Comparison of ENCODE assay signal across 9 mouse cellular contexts in the genomic region with DNA sequence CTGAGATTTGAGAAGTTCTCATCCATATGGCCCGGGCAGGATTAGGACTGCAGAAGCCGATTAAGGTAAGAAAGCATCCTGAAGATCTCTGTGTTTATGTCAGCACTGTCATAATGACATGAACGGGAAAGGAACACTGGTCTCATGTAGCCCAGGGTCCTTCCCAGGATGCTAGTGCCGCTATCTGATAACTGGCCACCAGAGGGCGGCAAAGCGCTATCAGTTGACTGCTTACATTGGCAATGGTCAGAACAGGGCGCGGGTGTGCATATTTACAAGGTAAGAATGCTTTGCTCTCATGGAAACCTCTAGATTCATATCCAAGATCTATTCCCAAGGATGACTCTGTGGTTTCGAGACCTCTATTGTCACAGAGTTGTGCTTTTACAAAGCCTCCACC. TPM values are rescaled to one million over a fixed set of nuclear protein-coding genes. Genes with fewer than 3 reads are reported as not detected.
DNase-seq lines count a peak whose midpoint lies in the region; ATAC-seq and TF ChIP-seq lines count a peak whose summit lies in the region.
"Had no signal": no experiment of that assay in that cellular context is flagged by ENCODE, and none has a peak within 500 bp of the region (broad histone marks: within the 10 kb centered on the region; RNA-seq: fewer than 3 reads in every experiment).

No protein-coding gene starts in this region.

- H3K27me3 ChIP-seq in cerebellum, adult 2 months (ENCODE audit: control insufficient read depth, insufficient read depth, low read length): no peaks in the 10 kb centered on the region
- H3K27me3 ChIP-seq in hindbrain, embryonic 14.5 days (ENCODE audit: control insufficient read depth, insufficient read depth, low read length): no peaks in the 10 kb centered on the region
- H3K27me3 ChIP-seq: liver, embryonic 13.5 days had no signal

- H3K4me3 ChIP-seq in cerebellum, adult 2 months (replicated peaks; ENCODE audit: insufficient read depth, low read depth, low read length): no peak overlapping the region
- H3K4me3 ChIP-seq in hindbrain, embryonic 14.5 days (replicated peaks; ENCODE audit: low read length): no peak overlapping the region
- H3K4me3 ChIP-seq: liver, embryonic 13.5 days had no signal

- no peaks in the 10 kb centered on the region for H3K36me3 ChIP-seq in hindbrain, embryonic 14.5 days (replicated peaks; ENCODE audit: control insufficient read depth, insufficient read depth)
- H3K36me3 ChIP-seq: liver, embryonic 13.5 days had no signal

- H3K4me2 ChIP-seq in hindbrain, embryonic 14.5 days (replicated peaks): no peak overlapping the region
- H3K4me2 ChIP-seq: liver, embryonic 13.5 days had no signal

- no peak overlapping the region for H3K9ac ChIP-seq in hindbrain, embryonic 14.5 days
- H3K9ac ChIP-seq: liver, embryonic 13.5 days had no signal

- no peaks in the 10 kb centered on the region for H3K4me1 ChIP-seq in cerebellum, adult 2 months (ENCODE audit: control insufficient read depth, insufficient read depth, low read length)
- no peaks in the 10 kb centered on the region for H3K4me1 ChIP-seq in hindbrain, embryonic 14.5 days (replicated peaks; ENCODE audit: control insufficient read depth, insufficient read depth, low read length)
- H3K4me1 ChIP-seq: liver, embryonic 13.5 days had no signal

- 5% methylated on average over 9 of the region's 9 CpGs for WGBS in cerebellum, adult 2 months
- 11% methylated on average over 9 of the region's 9 CpGs for WGBS in hindbrain, embryonic 14.5 days

- peak; percentile 80; the same call in 1 of the 2 replicates for ATAC-seq in hindbrain, embryonic 14.5 days (ENCODE audit: low FRiP score)
- peak; percentile 91 for ATAC-seq in megakaryocyte progenitor cell, adult 5-6 weeks (replicated peaks; ENCODE audit: poor library complexity)

- no peaks in the 10 kb centered on the region for H3K9me3 ChIP-seq in hindbrain, embryonic 14.5 days (ENCODE audit: control insufficient read depth, low read length)
- H3K9me3 ChIP-seq: liver, embryonic 13.5 days had no signal

- no peak overlapping the region for H3K27ac ChIP-seq in cerebellum, adult 2 months (ENCODE audit: insufficient read depth, low read length)
- H3K27ac ChIP-seq in hindbrain, embryonic 14.5 days: no peak overlapping the region
- H3K27ac ChIP-seq: liver, embryonic 13.5 days had no signal

- TF ChIP-seq POLR2A in cerebellum, adult 2 months (IDR thresholded peaks at IDR 0.05; ENCODE audit: borderline replicate concordance, insufficient read depth, low read length): no peak

- TF ChIP-seq CTCF in cerebellum, adult 2 months (IDR thresholded peaks at IDR 0.05; ENCODE audit: borderline replicate concordance, insufficient read depth, low read depth, low read length): peak; percentile 93

- peak; percentile 76 for DNase-seq in NIH3T3 (ENCODE audit: low read depth)
- DNase-seq in cerebellum, adult 2 months: peak; percentile 57 to 77
- peak; percentile 53 to 96 for DNase-seq in frontal cortex, adult 2 months (ENCODE audit: extremely low spot score in 1 of 2, low spot score in 1 of 2)
- peak; percentile 96 for DNase-seq in hindbrain, embryonic 14.5 days (ENCODE audit: low spot score)
- DNase-seq in layer of hippocampus, postnatal 36 days: peak; percentile 74 to 82
- DNase-seq in right cerebral cortex, postnatal 10 days (ENCODE audit: low spot score in 2 of 2): peak; percentile 87 to 93
- DNase-seq in yolk sac, embryonic 10.5 days (ENCODE audit: low spot score): peak; percentile 52
- DNase-seq: liver, embryonic 13.5 days had no signal

RNA-seq across cellular contexts. Expression of a gene that starts 36.6 kb away (rescaled TPM):
- polyA plus RNA-seq in cerebellum, adult 2 months (2012; rRNA removed): not detected in 2 replicates
- polyA plus RNA-seq in frontal cortex, adult 2 months (2012; rRNA removed): 0.04 TPM in 2 replicates
- not detected in 2 replicates for polyA plus RNA-seq in hindbrain, embryonic 14.5 days (2014; fragmentation: Nextera tagmentation; extraction: Ambion mirVana)
- total RNA-seq in layer of hippocampus, postnatal 36 days (2021): not detected
- not detected in 2 replicates for total RNA-seq in megakaryocyte progenitor cell, adult 5-6 weeks (2015)
- not detected in 2 replicates for total RNA-seq in megakaryocyte progenitor cell, adult 5-6 weeks (2017)
- polyA plus RNA-seq: liver, embryonic 13.5 days had no signal

RNA-seq across cellular contexts. Expression of a gene that starts 51.6 kb away (rescaled TPM):
- 2.0 and 3.0 TPM in 2 replicates for polyA plus RNA-seq in cerebellum, adult 2 months (2012; rRNA removed)
- polyA plus RNA-seq in frontal cortex, adult 2 months (2012; rRNA removed): 0.02 and 0.08 TPM in 2 replicates
- 1.7 and 3.4 TPM in 2 replicates for polyA plus RNA-seq in hindbrain, embryonic 14.5 days (2014; fragmentation: Nextera tagmentation; extraction: Ambion mirVana)
- under 1 TPM in 1 of 2 experiments, not detected in 1; 0.18 TPM for total RNA-seq in layer of hippocampus, postnatal 36 days (2021)
- total RNA-seq in megakaryocyte progenitor cell, adult 5-6 weeks (2015): not detected in 2 replicates
- 0.04 TPM in 1 of 2 replicates, not detected in the other for total RNA-seq in megakaryocyte progenitor cell, adult 5-6 weeks (2017)
- polyA plus RNA-seq: liver, embryonic 13.5 days had no signal
